Mouse (Mus musculus) spleen, adult 2 months (tissue): ENCODE results near the gene Pcdh19.

Source experiments
- CTCF ChIP-seq: fragments of 200-500 bp; IDR thresholded peaks from 2 replicates; pipeline ENCODE4 v1.5.1; 2011; ENCODE audit warnings: mild to moderate bottlenecking, inconsistent platforms; ENCODE audit not compliant: insufficient read depth, insufficient read length, insufficient replicate concordance; ENCODE audit errors: extremely low read depth
- POLR2A ChIP-seq: fragments of 200-500 bp; IDR thresholded peaks from 2 replicates; pipeline ENCODE4 v1.6.1; 2011; ENCODE audit warnings: low read depth, low read length, inconsistent platforms

GRCm38 (mm10) chrX:133696461-133696860, 7.7 kb upstream of the Pcdh19 start:
- TF ChIP-seq CTCF (no peak), POLR2A (no peak)
